Mouse (Mus musculus): ENCODE data around the gene Sprr2a2.
"Not testable (repeated sequence)": the region's sequence is repeated elsewhere in the genome, so short reads cannot be mapped to it uniquely, and the experiment has no call there.

GRCm38 (mm10) chr3:92279663-92280062 is 63.9 kb downstream of the Sprr2a2 start:
- TF ChIP-seq POLR2A (IDR thresholded peaks at IDR 0.05; ENCODE audit: low read depth, low read length); CTCF (IDR thresholded peaks at IDR 0.05; ENCODE audit: extremely low read depth, insufficient read length, insufficient replicate concordance, low read depth, low read length): not testable (repeated sequence)
